Mouse (Mus musculus) myocyte (in vitro differentiated cells): ENCODE results near the gene Tlr6. TPM values are rescaled to one million over a fixed set of nuclear protein-coding genes. Genes with fewer than 3 reads are reported as not detected.

Source experiments
- H3K27me3 ChIP-seq: one replicate; pipeline ENCODE4 v1.6.1; 2011; ENCODE audit not compliant: control insufficient read depth, insufficient read depth, insufficient read length
- H3K36me3 ChIP-seq: one replicate; pipeline ENCODE4 v1.6.1; 2011; ENCODE audit not compliant: control insufficient read depth, insufficient read depth
- H3K4me2 ChIP-seq: one replicate; pipeline ENCODE4 v1.6.1; 2011; ENCODE audit warnings: low read depth, control low read depth
- H3K4me3 ChIP-seq: one replicate; pipeline ENCODE4 v1.5.1; 2011; ENCODE audit warnings: mild to moderate bottlenecking, control low read depth, moderate library complexity
- H3K79me2 ChIP-seq: one replicate; pipeline ENCODE4 v1.6.1; 2011; ENCODE audit not compliant: control insufficient read depth, insufficient read depth
- H3ac ChIP-seq: one replicate; pipeline ENCODE4 v1.6.1; 2011; ENCODE audit not compliant: control insufficient read depth, insufficient read length
- CEBPB ChIP-seq: IDR thresholded peaks from 2 replicates; pipeline ENCODE4 v1.6.1; 2011; ENCODE audit warnings: mild to moderate bottlenecking, moderate library complexity; ENCODE audit not compliant: poor library complexity, insufficient read depth, severe bottlenecking
- E2F4 ChIP-seq: IDR thresholded peaks from one replicate; pipeline ENCODE4 v1.6.1; 2011; ENCODE audit warnings: mild to moderate bottlenecking, control low read depth, moderate library complexity; ENCODE audit not compliant: insufficient read depth
- MAX ChIP-seq: IDR thresholded peaks from one replicate; pipeline ENCODE4 v1.6.1; 2011; ENCODE audit warnings: low read depth, mild to moderate bottlenecking, control low read depth
- MYOD1 ChIP-seq, 3 experiments: IDR thresholded peaks; one replicate each; pipeline ENCODE4 v1.6.1; 2011; ENCODE audit warnings: control low read depth in 2 of 3, low read depth in 2 of 3, mild to moderate bottlenecking in 2 of 3, moderate library complexity in 1 of 3; ENCODE audit not compliant: insufficient read length in 2 of 3, control insufficient read depth in 1 of 3
- MYOG ChIP-seq, 3 experiments: IDR thresholded peaks; one replicate each; pipeline ENCODE4 v1.6.1; 2011; ENCODE audit warnings: control low read depth in 2 of 3, low read depth in 2 of 3, mild to moderate bottlenecking in 2 of 3; ENCODE audit not compliant: insufficient read length in 2 of 3, control insufficient read depth in 1 of 3, insufficient read depth in 1 of 3
- POLR2A ChIP-seq: IDR thresholded peaks from one replicate; pipeline ENCODE4 v1.6.1; 2011; ENCODE audit warnings: low read depth, mild to moderate bottlenecking, control low read depth, moderate library complexity; ENCODE audit not compliant: insufficient read length
- POLR2AphosphoS2 ChIP-seq: IDR thresholded peaks from one replicate; pipeline ENCODE4 v1.6.1; 2011; ENCODE audit warnings: low read depth, control low read depth; ENCODE audit not compliant: insufficient read length
- REST ChIP-seq: IDR thresholded peaks from one replicate; pipeline ENCODE4 v1.6.1; 2011; ENCODE audit warnings: mild to moderate bottlenecking, control low read depth, moderate library complexity; ENCODE audit not compliant: insufficient read depth, insufficient read length
- SRF ChIP-seq: IDR thresholded peaks from one replicate; pipeline ENCODE4 v1.6.1; 2011; ENCODE audit warnings: low read depth; ENCODE audit not compliant: control insufficient read depth, insufficient read length
- TCF12 ChIP-seq: IDR thresholded peaks from one replicate; pipeline ENCODE4 v1.6.1; 2011; ENCODE audit warnings: mild to moderate bottlenecking, control low read depth; ENCODE audit not compliant: poor library complexity, insufficient read depth, severe bottlenecking
- TCF3 ChIP-seq: IDR thresholded peaks from one replicate; pipeline ENCODE4 v1.6.1; 2011; ENCODE audit warnings: low read depth, control low read depth; ENCODE audit not compliant: insufficient read length
- USF1 ChIP-seq: IDR thresholded peaks from one replicate; pipeline ENCODE4 v1.6.1; 2011; ENCODE audit warnings: low read depth, mild to moderate bottlenecking, control low read depth, moderate library complexity
- polyA plus RNA-seq: library from polyadenylated mRNA; unstranded; fragments of >200 nt; fragmentation: generic; extraction: Trizol; gene quantifications from one replicate; pipeline ENCODE4 v1.2.1, GENCODE M21; 2012; ENCODE audit warnings: missing spikeins

Tlr6 gene
- polyA plus RNA-seq, 1 experiment, result 4.5 TPM

- Histone ChIP-seq H3K27me3 (no peaks in the 10 kb centered on the region), H3K79me2 (no peaks in the 10 kb centered on the region), H3K4me3 (no peak overlapping the region), H3ac (no peak overlapping the region), H3K36me3 (no peaks in the 10 kb centered on the region), H3K4me2 (no peak overlapping the region)
- TF ChIP-seq MAX (no peak), POLR2A (no peak), MYOD1 (IDR thresholded peaks at IDR 0.05; ENCODE audit: control insufficient read depth in 1 of 3, insufficient read length in 2 of 3, low read depth in 2 of 3) (no peak), USF1 (no peak), SRF (no peak), REST (no peak), TCF3 (no peak), POLR2AphosphoS2 (no peak)
These were observed 15.2 kb upstream of the Tlr6 start for GRCm38 (mm10) chr5:64975121-64975520.

DNA sequence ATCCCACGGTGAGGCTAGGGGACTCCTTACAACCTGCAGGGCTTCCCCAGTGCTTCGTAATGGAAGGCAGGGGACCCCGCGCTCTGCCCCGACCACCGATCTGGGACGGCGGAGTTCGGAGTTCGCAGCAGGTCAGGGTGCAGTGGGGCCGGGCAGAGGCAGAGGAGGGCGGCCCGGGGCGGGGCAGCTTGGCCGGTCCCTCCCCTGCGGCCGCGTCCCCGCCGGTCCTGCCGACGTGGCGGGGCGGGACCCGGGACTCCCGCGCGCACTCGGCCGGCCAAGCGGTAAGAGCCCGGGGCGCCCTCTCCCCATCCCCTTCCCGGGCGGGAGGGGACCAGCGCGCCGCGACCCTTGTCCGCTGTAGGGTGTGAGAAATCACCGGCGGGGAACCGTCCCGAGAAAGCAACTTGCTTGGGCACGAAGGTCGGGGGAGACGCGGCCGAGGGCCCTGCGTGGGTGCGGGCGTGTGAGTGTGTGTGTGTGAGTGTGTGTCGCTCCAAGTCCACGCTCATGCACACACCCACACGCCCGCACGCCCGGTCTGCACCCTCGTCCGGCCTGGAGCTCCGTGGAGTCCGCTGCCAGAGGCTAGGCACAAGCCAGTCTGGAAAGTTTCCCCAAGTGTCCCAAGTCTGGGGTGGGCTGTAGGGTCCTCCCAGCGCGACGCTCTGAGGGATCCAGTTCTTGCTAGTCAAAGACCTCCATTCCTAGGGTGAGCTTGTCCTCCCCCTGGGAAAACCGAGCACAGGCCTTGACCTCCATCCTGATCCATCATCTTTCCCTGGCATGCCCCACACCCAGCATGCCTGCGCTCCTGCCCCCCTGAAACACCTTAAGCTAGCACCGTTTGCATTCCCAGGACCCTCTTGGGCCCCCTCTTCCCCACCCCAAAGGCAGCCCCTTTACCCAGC, 10.2 kb upstream of the Tlr6 start, which contains the start of gene Fam114a1:
Gene Fam114a1, plus strand, starts transcription at position 211 of the 911 bp plus-strand sequence.
- Histone ChIP-seq H3K4me2 (peak within 1 kb of the TSS; percentile 82), H3K36me3 (no peaks in the 10 kb centered on the region), H3ac (peak within 1 kb of the TSS; percentile 92), H3K4me3 (peak within 1 kb of the TSS; percentile 84), H3K27me3 (no peaks in the 10 kb centered on the region), H3K79me2 (no peaks in the 10 kb centered on the region)
- TF ChIP-seq POLR2A (peak; percentile 74), USF1 (no peak), POLR2AphosphoS2 (peak; percentile 84)

GRCm38 (mm10) chr5:64968961-64969860, 9.3 kb upstream of the Tlr6 start:
- peak overlapping the region; percentile 82 for H3K4me2 ChIP-seq
- no peaks in the 10 kb centered on the region for H3K36me3 ChIP-seq
- H3K79me2 ChIP-seq, result no peaks in the 10 kb centered on the region
- H3K4me3 ChIP-seq, result peak overlapping the region; percentile 84
- H3ac ChIP-seq, result peak overlapping the region; percentile 92
- H3K27me3 ChIP-seq, result no peaks in the 10 kb centered on the region
- TF ChIP-seq TCF12 (no peak), POLR2A (no peak), MYOG (IDR thresholded peaks at IDR 0.05; ENCODE audit: control insufficient read depth in 1 of 3, insufficient read depth in 1 of 3, insufficient read length in 2 of 3, low read depth in 2 of 3) (no peak)

- Histone ChIP-seq H3K4me2 (no peak overlapping the region), H3K27me3 (no peaks in the 10 kb centered on the region), H3K4me3 (no peak overlapping the region), H3K79me2 (no peaks in the 10 kb centered on the region), H3ac (no peak overlapping the region), H3K36me3 (no peaks in the 10 kb centered on the region)
- TF ChIP-seq MYOG (IDR thresholded peaks at IDR 0.05; ENCODE audit: control insufficient read depth in 1 of 3, insufficient read depth in 1 of 3, insufficient read length in 2 of 3, low read depth in 2 of 3), result no peak
- TF ChIP-seq MYOD1 (IDR thresholded peaks at IDR 0.05; ENCODE audit: control insufficient read depth in 1 of 3, insufficient read length in 2 of 3, low read depth in 2 of 3), result no peak
These were observed 3.8 kb upstream of the Tlr6 start for GRCm38 (mm10) chr5:64963735-64964134.

DNA sequence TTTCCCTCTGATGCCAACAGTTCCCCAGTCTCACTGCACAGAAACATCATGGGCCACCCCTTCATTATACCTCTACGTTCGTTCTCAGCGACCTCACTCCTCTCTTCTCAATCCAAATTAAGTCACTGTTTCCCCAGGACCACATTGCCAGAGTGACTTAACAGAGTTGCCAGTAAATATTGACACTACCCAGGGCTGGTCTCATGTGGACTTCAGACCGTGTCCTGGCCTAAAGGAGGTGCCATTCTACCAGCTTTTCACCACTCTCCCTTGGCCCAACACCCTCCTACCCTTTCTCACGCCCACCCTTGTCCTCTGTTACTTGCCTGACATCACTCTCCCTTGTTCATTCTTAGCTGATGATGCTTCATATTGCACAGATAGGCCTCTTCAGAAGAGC, 3.4 kb upstream of the Tlr6 start:
- TF ChIP-seq TCF12, result no peak
- no peak for TF ChIP-seq POLR2AphosphoS2
- no peak for TF ChIP-seq E2F4
- Histone ChIP-seq H3K4me3 (no peak overlapping the region), H3K79me2 (no peaks in the 10 kb centered on the region), H3K36me3 (no peaks in the 10 kb centered on the region), H3K27me3 (no peaks in the 10 kb centered on the region), H3ac (no peak overlapping the region), H3K4me2 (no peak overlapping the region)

DNA sequence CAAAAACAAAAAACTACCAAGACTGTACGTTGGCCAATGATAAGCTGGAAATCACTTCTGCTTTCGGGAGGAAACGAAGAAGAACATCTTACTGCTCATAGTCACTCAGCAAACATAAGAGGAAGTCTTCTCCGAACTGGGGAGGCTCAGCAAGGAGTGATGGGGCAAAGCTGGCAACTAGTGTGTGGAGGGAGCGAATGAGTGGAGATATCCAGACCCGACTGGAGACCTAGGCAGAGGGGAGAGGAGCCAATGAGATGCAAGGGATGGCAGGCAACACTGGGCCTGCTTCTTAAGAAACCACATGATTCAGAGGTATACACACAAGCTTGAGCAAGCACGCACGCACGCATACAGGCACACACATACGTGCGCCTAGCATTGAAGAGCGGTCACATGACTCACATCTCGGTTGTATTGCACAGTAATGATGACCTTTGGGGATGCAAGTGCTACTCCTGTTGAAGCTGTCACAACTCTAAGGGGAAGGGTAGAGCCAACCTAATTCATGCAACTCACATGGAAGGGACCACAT, 1.0 kb upstream of the Tlr6 start:
- TF ChIP-seq POLR2AphosphoS2 (no peak), USF1 (no peak), TCF12 (no peak), SRF (no peak), MAX (no peak), E2F4 (no peak), CEBPB (no peak), POLR2A (no peak), TCF3 (no peak), MYOD1 (IDR thresholded peaks at IDR 0.05; ENCODE audit: control insufficient read depth in 1 of 3, insufficient read length in 2 of 3, low read depth in 2 of 3) (no peak)
- no peaks in the 10 kb centered on the region for H3K36me3 ChIP-seq

More for the DNA sequence above, 1.0 kb upstream of the Tlr6 start:
- Histone ChIP-seq H3K79me2 (no peaks in the 10 kb centered on the region), H3K27me3 (no peaks in the 10 kb centered on the region), H3K4me3 (no peak overlapping the region), H3ac (no peak overlapping the region), H3K4me2 (no peak overlapping the region)
